Mouse (Mus musculus) lung, embryonic 14.5 days (tissue): ENCODE results near the gene Tbxa2r. TPM values are rescaled to one million over a fixed set of nuclear protein-coding genes. Genes with fewer than 3 reads are reported as not detected.

Source experiments
- ATAC-seq: fragments of 200-750 bp; cut with Nextera tagmentation; 2 replicates; pipeline ENCODE4 v1.8.0; 2017; ENCODE audit warnings: mild to moderate bottlenecking, moderate TSS enrichment, moderate library complexity; ENCODE audit not compliant: insufficient read depth
- DNase-seq: peaks from one replicate; pipeline ENCODE4 v3.0.0-alpha.2; 2015
- H3K27ac ChIP-seq: fragments of 300-500 bp; sonication (generic); 2 replicates; pipeline ENCODE4 v1.5.1; 2014; ENCODE audit warnings: low read depth, mild to moderate bottlenecking, moderate library complexity
- H3K27me3 ChIP-seq: fragments of 300-500 bp; sonication (generic); 2 replicates; pipeline ENCODE4 v1.6.1; 2014; ENCODE audit warnings: low read length, control low read depth; ENCODE audit not compliant: insufficient read depth
- H3K36me3 ChIP-seq: fragments of 300-500 bp; sonication (generic); 2 replicates; pipeline ENCODE4 v1.6.1; 2014; ENCODE audit warnings: control low read depth; ENCODE audit not compliant: insufficient read depth
- H3K4me1 ChIP-seq: fragments of 300-500 bp; sonication (generic); 2 replicates; pipeline ENCODE4 v1.6.1; 2014; ENCODE audit warnings: antibody characterized with exemption, control low read depth; ENCODE audit not compliant: insufficient read depth
- H3K4me2 ChIP-seq: fragments of 300-500 bp; sonication (generic); 2 replicates; pipeline ENCODE4 v1.6.1; 2014; ENCODE audit warnings: mild to moderate bottlenecking
- H3K4me3 ChIP-seq: fragments of 300-500 bp; sonication (generic); 2 replicates; pipeline ENCODE4 v1.5.1; 2014; ENCODE audit warnings: low read depth, low read length
- H3K9ac ChIP-seq: fragments of 300-500 bp; sonication (generic); 2 replicates; pipeline ENCODE4 v1.6.1; 2014
- H3K9me3 ChIP-seq: fragments of 300-500 bp; sonication (generic); 2 replicates; pipeline ENCODE4 v1.6.1; 2016; ENCODE audit warnings: low read depth, low read length, control low read depth
- CTCF ChIP-seq: IDR thresholded peaks from 2 replicates; pipeline ENCODE4 v1.5.1; 2016; ENCODE audit warnings: antibody characterized with exemption, low read depth
- WGBS: fragments of 180-500 bp; shearing (Covaris S2); extraction: QIAGEN DNeasy Blood & Tissue Kit; methylation state at CpG from one replicate; pipeline ENCODE4 v1.1.7; 2014; 5-methylcytosine and 5-hydroxymethylcytosine counted together
- polyA plus RNA-seq: library from polyadenylated mRNA; unstranded; fragments of >200 nt; fragmentation: Nextera tagmentation; extraction: Ambion mirVana; gene quantifications from 2 replicates; pipeline ENCODE4 v1.2.1, GENCODE M21; 2014

Gene Tbxa2r
- polyA plus RNA-seq, 1 experiment from 2014 or later: 15.0 TPM

- no peak for DNase-seq
- 61% methylated on average over 7 of the region's 7 CpGs for WGBS
- Histone ChIP-seq H3K36me3 (peaks cover 33% of the 10 kb centered on the region), H3K4me1 (no peaks in the 10 kb centered on the region), H3K27me3 (no peaks in the 10 kb centered on the region), H3K9ac (no peak overlapping the region), H3K27ac (no peak overlapping the region), H3K9me3 (no peaks in the 10 kb centered on the region), H3K4me3 (no peak overlapping the region), H3K4me2 (no peak overlapping the region)
- ATAC-seq: no peak
- no peak for TF ChIP-seq CTCF
These were observed 24.8 kb upstream of the Tbxa2r start for GRCm38 (mm10) chr10:81303761-81304160.

- peak; percentile 87 for TF ChIP-seq CTCF
- Histone ChIP-seq H3K4me3 (no peak overlapping the region), H3K4me1 (no peaks in the 10 kb centered on the region), H3K36me3 (peaks cover 42% of the 10 kb centered on the region), H3K27me3 (no peaks in the 10 kb centered on the region), H3K9ac (no peak overlapping the region; the same call in 1 of the 2 replicates), H3K4me2 (no peak overlapping the region), H3K27ac (no peak overlapping the region), H3K9me3 (no peaks in the 10 kb centered on the region)
- peak; percentile 42; the same call in 1 of the 2 replicates for ATAC-seq
- 15% methylated on average over 8 of the region's 9 CpGs for WGBS
- peak; percentile 66 for DNase-seq
These were observed 23.8 kb upstream of the Tbxa2r start for GRCm38 (mm10) chr10:81304597-81305238.

GRCm38 (mm10) chr10:81305663-81306062, 22.9 kb upstream of the Tbxa2r start:
- peaks cover 52% of the 10 kb centered on the region for H3K36me3 ChIP-seq

GRCm38 (mm10) chr10:81306173-81306668, 22.3 kb upstream of the Tbxa2r start:
- Histone ChIP-seq H3K4me2 (no peak overlapping the region), H3K9ac (no peak overlapping the region), H3K27me3 (no peaks in the 10 kb centered on the region), H3K36me3 (peaks cover 57% of the 10 kb centered on the region), H3K4me1 (no peaks in the 10 kb centered on the region), H3K4me3 (no peak overlapping the region), H3K27ac (no peak overlapping the region), H3K9me3 (no peaks in the 10 kb centered on the region)
- DNase-seq (no peak), ATAC-seq (no peak)
- TF ChIP-seq CTCF: no peak
- 86% methylated on average over 12 of the region's 12 CpGs for WGBS

More at GRCm38 (mm10) chr10:81305663-81306062, 22.9 kb upstream of the Tbxa2r start:
- H3K4me2 ChIP-seq: no peak overlapping the region
- no peaks in the 10 kb centered on the region for H3K9me3 ChIP-seq
- H3K27me3 ChIP-seq: no peaks in the 10 kb centered on the region
- no peak overlapping the region for H3K27ac ChIP-seq
- no peak overlapping the region for H3K9ac ChIP-seq
- DNase-seq (no peak), ATAC-seq (no peak)
- no peak overlapping the region for H3K4me3 ChIP-seq
- TF ChIP-seq CTCF: no peak
- 91% methylated on average over 14 of the region's 14 CpGs for WGBS
- H3K4me1 ChIP-seq: no peaks in the 10 kb centered on the region

GRCm38 (mm10) chr10:81306837-81307682, 21.5 kb upstream of the Tbxa2r start:
- H3K9me3 ChIP-seq: no peaks in the 10 kb centered on the region
- no peak for TF ChIP-seq CTCF
- H3K4me1 ChIP-seq: no peaks in the 10 kb centered on the region
- H3K9ac ChIP-seq: no peak overlapping the region
- H3K36me3 ChIP-seq: peaks cover 66% of the 10 kb centered on the region
- no peaks in the 10 kb centered on the region for H3K27me3 ChIP-seq
- 91% methylated on average over 21 of the region's 21 CpGs for WGBS
- no peak overlapping the region for H3K27ac ChIP-seq
- ATAC-seq: no peak
- no peak for DNase-seq
- no peak overlapping the region for H3K4me3 ChIP-seq
- no peak overlapping the region for H3K4me2 ChIP-seq

- Histone ChIP-seq H3K4me3 (no peak overlapping the region), H3K4me2 (no peak overlapping the region), H3K9me3 (no peaks in the 10 kb centered on the region), H3K9ac (no peak overlapping the region), H3K27ac (no peak overlapping the region), H3K4me1 (no peaks in the 10 kb centered on the region), H3K36me3 (peaks cover 91% of the 10 kb centered on the region), H3K27me3 (no peaks in the 10 kb centered on the region)
- DNase-seq (no peak), ATAC-seq (no peak)
- TF ChIP-seq CTCF: no peak
- 87% methylated on average over 5 of the region's 5 CpGs for WGBS
These were observed 19.0 kb upstream of the Tbxa2r start for GRCm38 (mm10) chr10:81309571-81309970.

- H3K9ac ChIP-seq: no peak overlapping the region
- WGBS: 90% methylated on average over 13 of the region's 13 CpGs
- no peak overlapping the region for H3K27ac ChIP-seq
- peaks cover 9% of the 10 kb centered on the region; the same call in 1 of the 2 replicates for H3K4me1 ChIP-seq
- no peaks in the 10 kb centered on the region for H3K9me3 ChIP-seq
- peaks cover 88% of the 10 kb centered on the region for H3K36me3 ChIP-seq
- H3K4me2 ChIP-seq: no peak overlapping the region
- H3K27me3 ChIP-seq: no peaks in the 10 kb centered on the region
- TF ChIP-seq CTCF: no peak
- no peak for DNase-seq
- H3K4me3 ChIP-seq: no peak overlapping the region
- no peak for ATAC-seq
These were observed 14.9 kb upstream of the Tbxa2r start for GRCm38 (mm10) chr10:81313581-81313980.
